Mouse (Mus musculus): ENCODE results near the gene Pccb. TPM values are rescaled to one million over a fixed set of nuclear protein-coding genes. Genes with fewer than 3 reads are reported as not detected.

Pccb gene
- total RNA-seq (2014; rRNA removed) (49.3 and 50.9 TPM in 2 replicates), polyA plus RNA-seq (2015; fragmentation: Nextera tagmentation; extraction: Ambion mirVana) (27.2 and 29.3 TPM in 2 replicates)

DNA sequence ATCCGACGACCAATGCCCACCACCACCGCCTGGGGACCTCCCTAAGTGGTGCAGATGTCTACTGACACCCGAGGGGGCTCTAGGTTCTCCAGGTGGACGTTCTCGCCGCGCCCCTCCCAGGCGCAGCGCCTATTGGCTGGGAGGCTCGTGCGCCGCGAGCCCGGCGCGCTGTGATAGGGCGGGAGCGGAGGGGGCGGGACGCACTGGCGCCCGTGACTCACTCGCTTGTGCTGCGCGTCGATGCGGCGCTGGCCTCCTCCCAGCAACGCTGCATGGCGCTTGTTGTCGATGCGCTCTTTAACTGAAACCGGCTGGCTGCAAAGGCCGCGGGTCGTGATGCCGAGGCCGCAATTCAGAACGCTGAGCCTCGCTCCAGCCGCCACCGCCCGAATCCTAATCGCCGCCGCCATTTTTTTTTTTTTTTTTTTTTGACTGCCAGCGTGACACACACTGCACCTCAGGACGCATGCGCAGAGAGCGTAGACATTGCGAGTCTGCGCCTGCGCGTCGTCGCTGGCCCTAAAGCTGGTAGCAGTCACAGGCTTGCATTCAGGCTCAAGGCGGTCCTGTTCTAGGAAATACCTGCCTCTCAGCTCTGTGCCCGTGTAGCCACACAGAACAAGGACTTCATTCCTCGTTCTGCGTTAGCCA is at the start of gene Pccb:
Pccb (minus strand) TSS at position 451 of the 651 bp plus-strand sequence.
- H3K4me3 ChIP-seq (ENCODE audit: low read depth, low read length): peak within 1 kb of the TSS; percentile 52
- TF ChIP-seq CTCF (IDR thresholded peaks at IDR 0.05; ENCODE audit: low read depth): peak; percentile 54
- H3K4me1 ChIP-seq (ENCODE audit: insufficient read depth): peaks cover 11% of the 10 kb centered on the region
- 3% methylated on average over 61 of the region's 61 CpGs for WGBS
- H3K36me3 ChIP-seq (ENCODE audit: insufficient read depth): no peaks in the 10 kb centered on the region; the same call in 1 of the 2 replicates
- no peaks in the 10 kb centered on the region for H3K9me3 ChIP-seq (ENCODE audit: low read length)
- ATAC-seq: peak; percentile 100
- H3K9ac ChIP-seq: peak within 1 kb of the TSS; percentile 65
- no peaks in the 10 kb centered on the region for H3K27me3 ChIP-seq (ENCODE audit: insufficient read depth, low read length)
- peak within 1 kb of the TSS; percentile 55 for H3K4me2 ChIP-seq (ENCODE audit: low read depth)
- peak within 1 kb of the TSS; percentile 91 for H3K27ac ChIP-seq (ENCODE audit: low read depth, low read length)
- DNase-seq: peak; percentile 99

DNA sequence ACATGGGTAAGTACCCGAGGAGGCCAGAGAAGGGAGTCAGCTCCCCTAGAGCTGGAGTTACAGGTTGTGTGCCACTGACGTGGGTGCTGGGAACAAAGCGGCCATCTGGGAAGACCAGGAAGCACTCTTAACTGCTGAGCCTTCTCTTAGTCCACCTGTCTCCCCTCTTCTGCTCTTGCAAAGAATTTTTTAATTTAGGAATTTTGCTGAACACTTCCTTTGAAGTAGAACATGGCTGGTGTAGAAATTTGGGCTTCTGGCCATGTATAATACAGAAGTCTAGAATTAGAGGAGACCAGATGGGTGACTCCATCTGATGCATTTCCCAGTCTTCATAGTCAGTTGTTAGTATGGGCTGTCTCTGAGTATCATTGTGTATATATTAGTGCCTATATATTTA is 49.0 kb upstream of the Pccb start:
- Histone ChIP-seq H3K27me3 (ENCODE audit: insufficient read depth, low read length) (no peaks in the 10 kb centered on the region), H3K9me3 (ENCODE audit: low read length) (no peaks in the 10 kb centered on the region), H3K27ac (ENCODE audit: low read depth, low read length) (no peak overlapping the region), H3K9ac (no peak overlapping the region), H3K36me3 (ENCODE audit: insufficient read depth) (no peaks in the 10 kb centered on the region), H3K4me1 (ENCODE audit: insufficient read depth) (peaks cover 13% of the 10 kb centered on the region), H3K4me2 (ENCODE audit: low read depth) (no peak overlapping the region), H3K4me3 (ENCODE audit: low read depth, low read length) (no peak overlapping the region)
- no peak for TF ChIP-seq CTCF (IDR thresholded peaks at IDR 0.05; ENCODE audit: low read depth)
- ATAC-seq (peak; percentile 68), DNase-seq (peak; percentile 67)
- 75% methylated on average over 3 of the region's 3 CpGs for WGBS

DNA sequence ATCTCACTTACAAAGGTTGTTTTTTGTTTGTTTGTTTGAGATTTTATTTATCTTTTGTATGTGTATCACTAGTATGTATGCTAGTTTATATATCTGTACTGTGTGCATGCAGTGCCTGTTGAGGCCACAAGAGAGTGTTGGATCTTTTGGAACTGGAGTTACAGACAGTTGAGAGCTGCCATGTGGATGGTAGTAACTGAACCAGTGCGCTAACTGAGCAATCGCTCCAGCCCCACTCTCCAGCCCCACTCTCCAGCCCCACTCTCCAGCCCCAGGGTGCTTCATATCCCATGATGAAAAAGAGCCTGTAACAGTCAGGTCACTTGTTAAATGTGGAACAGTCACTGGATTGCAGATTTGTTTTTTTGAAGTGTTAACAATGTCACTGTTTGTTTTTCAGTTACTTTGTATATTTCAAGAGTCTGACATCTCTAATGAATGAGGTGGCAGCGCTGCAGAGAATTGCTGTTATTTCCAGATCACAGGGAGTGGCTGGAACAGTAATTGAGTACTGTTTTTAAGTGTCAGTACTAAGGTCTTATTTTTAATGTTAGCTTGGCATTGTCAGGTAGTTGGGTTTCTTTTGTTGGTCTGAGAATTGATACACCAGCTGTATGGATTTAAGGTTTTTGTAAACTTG is 45.5 kb upstream of the Pccb start:
- ATAC-seq: peak; percentile 42; the same call in 1 of the 2 replicates
- DNase-seq: no peak
- Histone ChIP-seq H3K4me3 (ENCODE audit: low read depth, low read length) (no peak overlapping the region), H3K36me3 (ENCODE audit: insufficient read depth) (no peaks in the 10 kb centered on the region), H3K9ac (no peak overlapping the region), H3K9me3 (ENCODE audit: low read length) (no peaks in the 10 kb centered on the region), H3K27me3 (ENCODE audit: insufficient read depth, low read length) (no peaks in the 10 kb centered on the region), H3K4me1 (ENCODE audit: insufficient read depth) (peaks cover 25% of the 10 kb centered on the region), H3K4me2 (ENCODE audit: low read depth) (0 out of 2 replicates have a peak overlapping the region, but pooled peaks have one; percentile 87), H3K27ac (ENCODE audit: low read depth, low read length) (no peak overlapping the region)
- TF ChIP-seq CTCF (IDR thresholded peaks at IDR 0.05; ENCODE audit: low read depth): peak; percentile 29; the same call in 1 of the 2 replicates
- WGBS: 49% methylated on average over 3 of the region's 3 CpGs

DNA sequence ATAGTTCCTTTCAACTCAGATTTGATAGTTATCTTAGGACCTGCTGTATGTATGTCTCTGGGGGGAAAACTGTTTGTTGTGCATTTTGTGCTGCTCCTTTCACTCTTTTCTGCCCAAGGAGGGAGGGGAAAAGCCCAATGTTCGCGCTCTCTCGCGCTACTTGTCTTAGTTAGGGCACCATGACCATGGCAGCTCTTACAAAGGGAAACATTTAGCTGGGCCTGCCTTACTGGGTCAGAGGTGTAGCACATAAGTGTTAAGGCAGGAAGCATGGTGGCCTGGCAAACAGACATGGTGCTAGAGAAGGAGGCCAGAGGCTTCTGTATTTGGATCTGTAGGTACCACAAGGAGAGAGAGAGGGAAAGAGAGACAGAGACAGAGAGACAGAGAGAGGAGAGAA is 43.9 kb upstream of the Pccb start:
- H3K9me3 ChIP-seq (ENCODE audit: low read length): no peaks in the 10 kb centered on the region
- WGBS: 48% methylated on average over 4 of the region's 4 CpGs
- DNase-seq (no peak), ATAC-seq (no peak)
- H3K9ac ChIP-seq: no peak overlapping the region
- H3K4me2 ChIP-seq (ENCODE audit: low read depth): peak overlapping the region; percentile 87
- no peaks in the 10 kb centered on the region for H3K27me3 ChIP-seq (ENCODE audit: insufficient read depth, low read length)
- no peak for TF ChIP-seq CTCF (IDR thresholded peaks at IDR 0.05; ENCODE audit: low read depth)
- peaks cover 25% of the 10 kb centered on the region for H3K4me1 ChIP-seq (ENCODE audit: insufficient read depth)
- peak overlapping the region; percentile 98 for H3K4me3 ChIP-seq (ENCODE audit: low read depth, low read length)
- H3K36me3 ChIP-seq (ENCODE audit: insufficient read depth): no peaks in the 10 kb centered on the region
- H3K27ac ChIP-seq (ENCODE audit: low read depth, low read length): no peak overlapping the region

DNA sequence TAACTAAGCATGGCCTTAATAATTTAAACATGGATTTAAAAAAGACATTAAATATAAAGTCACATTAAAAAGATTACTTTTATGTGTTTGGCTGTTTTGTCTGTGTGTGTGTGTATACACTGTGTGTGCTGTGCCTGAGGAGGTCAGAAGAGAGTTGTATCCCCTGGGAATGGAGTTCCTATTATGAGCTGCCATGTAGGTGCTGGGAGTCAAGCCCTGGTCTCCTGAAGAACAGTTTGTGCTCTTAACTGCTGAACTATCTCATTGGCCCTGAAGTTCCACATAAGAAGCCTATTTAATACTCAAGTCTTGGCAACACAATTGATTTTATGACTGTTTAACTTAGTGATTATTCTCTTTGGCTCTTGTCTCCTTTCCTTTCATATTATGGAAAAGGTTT is 42.8 kb upstream of the Pccb start:
- H3K4me1 ChIP-seq (ENCODE audit: insufficient read depth): peaks cover 30% of the 10 kb centered on the region
- ATAC-seq (no peak), DNase-seq (no peak)
- TF ChIP-seq CTCF (IDR thresholded peaks at IDR 0.05; ENCODE audit: low read depth): no peak
- peak overlapping the region; percentile 87 for H3K4me2 ChIP-seq (ENCODE audit: low read depth)
- H3K4me3 ChIP-seq (ENCODE audit: low read depth, low read length): peak overlapping the region; percentile 98
- H3K9me3 ChIP-seq (ENCODE audit: low read length): no peaks in the 10 kb centered on the region
- no peaks in the 10 kb centered on the region for H3K36me3 ChIP-seq (ENCODE audit: insufficient read depth)
- no peak overlapping the region for H3K27ac ChIP-seq (ENCODE audit: low read depth, low read length)
- H3K9ac ChIP-seq: peak overlapping the region; percentile 100
- H3K27me3 ChIP-seq (ENCODE audit: insufficient read depth, low read length): no peaks in the 10 kb centered on the region

DNA sequence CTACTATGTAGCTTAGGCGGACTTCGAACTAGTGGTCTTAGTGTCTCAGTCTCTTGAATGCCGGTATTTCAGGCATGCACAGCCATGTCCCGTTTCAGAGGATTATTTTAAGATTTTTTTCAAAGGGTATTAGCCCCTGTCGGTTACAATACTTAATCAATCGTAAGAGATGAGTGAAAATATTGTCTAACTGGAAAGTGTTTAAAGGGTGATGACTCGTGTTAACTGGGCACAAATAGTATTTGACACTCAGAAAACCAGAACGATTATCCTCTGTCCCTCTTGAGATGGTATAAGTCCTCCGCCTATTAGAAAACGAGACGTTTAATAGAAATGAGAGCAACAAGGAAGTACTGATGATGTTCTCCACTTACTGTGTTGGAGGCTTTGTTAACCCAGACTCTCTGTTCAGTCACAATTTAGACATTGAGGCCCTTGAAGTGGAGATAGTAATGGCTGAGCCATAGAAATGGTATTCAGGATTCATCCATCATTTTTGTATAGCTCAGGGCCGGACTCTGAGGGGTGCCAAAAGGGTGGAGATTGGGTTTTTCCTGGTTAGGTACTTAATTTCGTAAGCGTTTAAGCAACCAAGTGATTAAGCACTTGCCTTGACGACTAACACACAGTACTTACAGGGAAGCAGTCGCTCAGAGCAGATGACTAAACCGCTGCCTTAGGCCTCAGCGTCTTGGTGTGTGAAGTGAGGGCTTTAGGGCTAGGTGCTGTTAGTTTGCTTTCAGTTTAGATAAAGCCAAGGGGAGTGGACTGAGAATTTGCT is 41.6 kb upstream of the Pccb start:
- peak overlapping the region; percentile 98 for H3K4me3 ChIP-seq (ENCODE audit: low read depth, low read length)
- no peak overlapping the region for H3K27ac ChIP-seq (ENCODE audit: low read depth, low read length)
- no peak for DNase-seq
- H3K27me3 ChIP-seq (ENCODE audit: insufficient read depth, low read length): no peaks in the 10 kb centered on the region
- peak overlapping the region; percentile 87 for H3K4me2 ChIP-seq (ENCODE audit: low read depth)
- no peak for ATAC-seq
- WGBS: 1% methylated on average over 18 of the region's 18 CpGs
- no peaks in the 10 kb centered on the region for H3K9me3 ChIP-seq (ENCODE audit: low read length)
- no peaks in the 10 kb centered on the region for H3K36me3 ChIP-seq (ENCODE audit: insufficient read depth)
- H3K4me1 ChIP-seq (ENCODE audit: insufficient read depth): peaks cover 32% of the 10 kb centered on the region
- no peak for TF ChIP-seq CTCF (IDR thresholded peaks at IDR 0.05; ENCODE audit: low read depth)
- peak overlapping the region; percentile 100 for H3K9ac ChIP-seq

Measured in forebrain, postnatal 0 days (tissue).